In the genomic region with DNA sequence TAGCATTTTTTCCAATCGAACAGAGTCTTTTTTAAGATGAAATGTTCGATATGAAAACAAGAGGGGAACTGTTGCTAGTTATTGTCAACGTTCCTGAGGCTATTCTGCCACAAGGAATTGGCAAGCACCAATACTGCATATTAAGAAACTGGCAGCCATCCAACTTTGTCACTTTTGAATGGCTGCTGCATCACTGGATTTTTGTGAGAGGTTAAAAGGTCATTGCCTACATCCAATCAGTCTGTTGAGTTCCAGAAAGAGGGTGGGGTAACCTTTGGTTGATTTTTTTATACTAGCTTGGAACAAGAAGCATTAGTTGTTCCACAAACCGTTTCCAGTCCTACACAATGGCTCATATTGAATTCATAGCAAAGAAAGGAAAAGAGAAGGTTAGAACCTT, we compare ENCODE assay signal across 15 mouse cellular contexts.
DNase-seq lines count a peak whose midpoint lies in the region; ATAC-seq and TF ChIP-seq lines count a peak whose summit lies in the region.
"Had no signal": no experiment of that assay in that cellular context is flagged by ENCODE, and none has a peak within 500 bp of the region (broad histone marks: within the 10 kb centered on the region; RNA-seq: fewer than 3 reads in every experiment).

No protein-coding gene starts in this region.

- no peaks in the 10 kb centered on the region for H3K27me3 ChIP-seq in heart, embryonic 16.5 days (ENCODE audit: control insufficient read depth, insufficient read depth, low read length)
- H3K27me3 ChIP-seq in lung, postnatal 0 days (replicated peaks; ENCODE audit: insufficient read depth, low read length), result no peaks in the 10 kb centered on the region
- H3K27me3 ChIP-seq in forebrain, embryonic 16.5 days (replicated peaks; ENCODE audit: control insufficient read depth, insufficient read depth, low read length), result no peaks in the 10 kb centered on the region
- H3K27me3 ChIP-seq in limb, embryonic 15.5 days, result no peaks in the 10 kb centered on the region
- H3K27me3 ChIP-seq: liver, embryonic 15.5 days; megakaryocyte, embryonic 14.5 days had no signal

- H3K4me1 ChIP-seq in heart, embryonic 16.5 days (ENCODE audit: control insufficient read depth, insufficient read depth, low read length), result 0 out of 2 replicates have a peak, but pooled peaks cover 2% of the 10 kb centered on the region
- H3K4me1 ChIP-seq in lung, postnatal 0 days (ENCODE audit: insufficient read depth, low read depth, low read length), result no peaks in the 10 kb centered on the region
- H3K4me1 ChIP-seq in lung, adult 2 months (ENCODE audit: control insufficient read depth, insufficient read depth, low read length), result no peaks in the 10 kb centered on the region
- H3K4me1 ChIP-seq in forebrain, embryonic 16.5 days (replicated peaks; ENCODE audit: control insufficient read depth, insufficient read depth, low read length), result no peaks in the 10 kb centered on the region
- peaks cover 4% of the 10 kb centered on the region; the same call in 1 of the 2 replicates for H3K4me1 ChIP-seq in limb, embryonic 15.5 days
- H3K4me1 ChIP-seq: liver, embryonic 15.5 days; megakaryocyte, embryonic 14.5 days had no signal

- no peak overlapping the region for H3K27ac ChIP-seq in heart, embryonic 16.5 days (ENCODE audit: low read length)
- no peak overlapping the region for H3K27ac ChIP-seq in lung, postnatal 0 days (ENCODE audit: low read length)
- no peak overlapping the region for H3K27ac ChIP-seq in forebrain, embryonic 16.5 days (ENCODE audit: low read length)
- H3K27ac ChIP-seq in limb, embryonic 15.5 days, result no peak overlapping the region; the same call in 1 of the 2 replicates
- H3K27ac ChIP-seq: gastrocnemius, adult 2 months; liver, embryonic 15.5 days had no signal

- H3K4me2 ChIP-seq in heart, embryonic 16.5 days (ENCODE audit: low read depth, low read length), result no peak overlapping the region
- H3K4me2 ChIP-seq in lung, postnatal 0 days (replicated peaks; ENCODE audit: low read depth, low read length), result no peak overlapping the region
- no peak overlapping the region for H3K4me2 ChIP-seq in forebrain, embryonic 16.5 days (ENCODE audit: low read length)
- no peak overlapping the region for H3K4me2 ChIP-seq in limb, embryonic 15.5 days
- H3K4me2 ChIP-seq: liver, embryonic 15.5 days had no signal

- H3K9ac ChIP-seq in heart, embryonic 16.5 days (ENCODE audit: low read length), result no peak overlapping the region
- no peak overlapping the region for H3K9ac ChIP-seq in lung, postnatal 0 days (replicated peaks; ENCODE audit: low read depth)
- H3K9ac ChIP-seq in forebrain, embryonic 16.5 days (replicated peaks; ENCODE audit: low read depth, low read length), result no peak overlapping the region
- H3K9ac ChIP-seq in limb, embryonic 15.5 days, result no peak overlapping the region
- H3K9ac ChIP-seq: liver, embryonic 15.5 days had no signal

- peak; percentile 52; the same call in 1 of the 2 replicates for ATAC-seq in heart, embryonic 16.5 days (replicated peaks; ENCODE audit: extremely low read depth, insufficient read depth, low FRiP score)
- no peak for ATAC-seq in lung, postnatal 0 days
- peak; percentile 63 for ATAC-seq in forebrain, embryonic 16.5 days
- 0 out of 2 replicates have a peak, but pooled peaks have one; percentile 24 for ATAC-seq in limb, embryonic 15.5 days (ENCODE audit: insufficient number of reproducible peaks, low FRiP score, low TSS enrichment, low read depth)
- no peak for ATAC-seq in erythroblast, adult 5-6 weeks (replicated peaks; ENCODE audit: low FRiP score, poor library complexity, severe bottlenecking)

- 37% methylated on average over 4 of the region's 4 CpGs for WGBS in heart, embryonic 16.5 days
- WGBS in lung, postnatal 0 days, result 50% methylated on average over 4 of the region's 4 CpGs
- WGBS in lung, adult 2 months, result 51% methylated on average over 4 of the region's 4 CpGs
- WGBS in forebrain, embryonic 16.5 days, result 33% methylated on average over 4 of the region's 4 CpGs
- WGBS in limb, embryonic 15.5 days, result 23% methylated on average over 4 of the region's 4 CpGs

- TF ChIP-seq POLR2A in lung, adult 2 months (IDR thresholded peaks at IDR 0.05; ENCODE audit: borderline replicate concordance, extremely low read depth, low read depth, low read length), result no peak

- no peak for TF ChIP-seq CTCF in lung, postnatal 0 days (IDR thresholded peaks at IDR 0.05)
- TF ChIP-seq CTCF in lung, adult 2 months (IDR thresholded peaks at IDR 0.05; ENCODE audit: insufficient read depth, low read length), result no peak

- no peak overlapping the region for H3K4me3 ChIP-seq in heart, embryonic 16.5 days (ENCODE audit: low read length)
- no peak overlapping the region for H3K4me3 ChIP-seq in lung, postnatal 0 days (ENCODE audit: low read depth, low read length)
- H3K4me3 ChIP-seq in lung, adult 2 months (replicated peaks; ENCODE audit: extremely low read depth, low read depth, low read length), result no peak overlapping the region
- H3K4me3 ChIP-seq in forebrain, embryonic 16.5 days (replicated peaks; ENCODE audit: low read length), result no peak overlapping the region
- no peak overlapping the region for H3K4me3 ChIP-seq in limb, embryonic 15.5 days
- H3K4me3 ChIP-seq: erythroblast, embryonic 14.5 days; gastrocnemius, adult 2 months; liver, embryonic 15.5 days; megakaryocyte, embryonic 14.5 days had no signal

- no peaks in the 10 kb centered on the region for H3K9me3 ChIP-seq in heart, embryonic 16.5 days (replicated peaks; ENCODE audit: control insufficient read depth, low read length)
- H3K9me3 ChIP-seq in lung, postnatal 0 days (ENCODE audit: low read length), result no peaks in the 10 kb centered on the region
- no peaks in the 10 kb centered on the region for H3K9me3 ChIP-seq in forebrain, embryonic 16.5 days (ENCODE audit: control insufficient read depth, low read length)
- H3K9me3 ChIP-seq in limb, embryonic 15.5 days, result no peaks in the 10 kb centered on the region
- H3K9me3 ChIP-seq: liver, embryonic 15.5 days had no signal

- TF ChIP-seq EP300 in lung, postnatal 0 days (IDR thresholded peaks at IDR 0.05), result no peak

- DNase-seq in heart, adult 9 months (ENCODE audit: low spot score in 2 of 2), result no peak
- DNase-seq in lung, postnatal 0 days (ENCODE audit: low spot score), result peak; percentile 49
- DNase-seq in lung, adult 2 months, result no peak
- DNase-seq: adrenal gland, postnatal 25 days; gastrocnemius, adult 2 months; kidney, adult 9 months; right cerebral cortex, postnatal 4 days; thymus, adult 2 months had no signal

- no peaks in the 10 kb centered on the region for H3K36me3 ChIP-seq in heart, embryonic 16.5 days (ENCODE audit: control insufficient read depth, insufficient read depth)
- H3K36me3 ChIP-seq in lung, postnatal 0 days (ENCODE audit: insufficient read depth, low read length), result no peaks in the 10 kb centered on the region
- no peaks in the 10 kb centered on the region for H3K36me3 ChIP-seq in forebrain, embryonic 16.5 days (ENCODE audit: control insufficient read depth, insufficient read depth)
- H3K36me3 ChIP-seq in limb, embryonic 15.5 days, result no peaks in the 10 kb centered on the region
- H3K36me3 ChIP-seq: liver, embryonic 15.5 days had no signal

Comparison
In these comparisons a context has a peak if more than half of its experiments do, and no peak if none do; other contexts are left out.
1. ATAC-seq: peak in heart, embryonic 16.5 days (single experiment), forebrain, embryonic 16.5 days (single experiment) and limb, embryonic 15.5 days (single experiment); none in lung, postnatal 0 days (single experiment) and erythroblast, adult 5-6 weeks (single experiment).